Mouse (Mus musculus) erythroid progenitor cell, adult 5-6 weeks (primary cell): ENCODE results near the gene Prlh. TPM values are rescaled to one million over a fixed set of nuclear protein-coding genes. Genes with fewer than 3 reads are reported as not detected.

Experiments
- ATAC-seq: replicated peaks from 2 replicates; pipeline ENCODE4 v1.8.0; 2016; ENCODE audit warnings: moderate number of reproducible peaks, mild to moderate bottlenecking, moderate TSS enrichment, inconsistent platforms; ENCODE audit not compliant: poor library complexity, low FRiP score, severe bottlenecking
- total RNA-seq, 2 experiments: library from RNA; stranded (forward) in 1 of 2; stranded (reverse) in 1 of 2; fragments of 150-400 nt in 1 of 2; fragments of 186-747, 209-891 nt in 1 of 2; gene quantifications; 2 replicates each; pipeline versions ENCODE4 v1.2.3 to v1.2.4; 2015 to 2017; ENCODE audit warnings: low replicate concordance in 2 of 2

The Prlh gene
- total RNA-seq (2015; ENCODE audit: low replicate concordance): not detected in 2 replicates
- total RNA-seq (2017; ENCODE audit: low replicate concordance): not detected in 2 replicates

DNA sequence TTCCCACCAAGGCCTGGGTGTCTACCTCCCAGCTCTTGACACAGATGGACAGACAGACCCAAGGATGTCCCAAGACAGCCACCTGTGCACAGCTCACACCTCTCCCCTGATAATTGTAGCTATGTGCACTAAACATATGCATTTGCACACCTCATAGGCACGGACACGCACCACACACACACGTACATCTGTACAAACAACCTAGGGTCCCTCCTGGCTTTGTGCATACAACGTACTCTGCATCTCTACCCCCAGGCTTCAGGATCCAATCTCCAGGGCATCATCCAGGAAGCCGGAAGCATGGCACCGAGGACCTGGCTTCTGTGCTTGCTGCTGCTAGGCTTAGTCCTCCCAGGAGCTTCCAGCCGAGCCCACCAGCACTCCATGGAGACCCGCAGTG lies at the start of gene Prlh:
Prlh (plus strand) TSS at position 301 of the 400 bp plus-strand sequence.
- ATAC-seq: no peak

DNA sequence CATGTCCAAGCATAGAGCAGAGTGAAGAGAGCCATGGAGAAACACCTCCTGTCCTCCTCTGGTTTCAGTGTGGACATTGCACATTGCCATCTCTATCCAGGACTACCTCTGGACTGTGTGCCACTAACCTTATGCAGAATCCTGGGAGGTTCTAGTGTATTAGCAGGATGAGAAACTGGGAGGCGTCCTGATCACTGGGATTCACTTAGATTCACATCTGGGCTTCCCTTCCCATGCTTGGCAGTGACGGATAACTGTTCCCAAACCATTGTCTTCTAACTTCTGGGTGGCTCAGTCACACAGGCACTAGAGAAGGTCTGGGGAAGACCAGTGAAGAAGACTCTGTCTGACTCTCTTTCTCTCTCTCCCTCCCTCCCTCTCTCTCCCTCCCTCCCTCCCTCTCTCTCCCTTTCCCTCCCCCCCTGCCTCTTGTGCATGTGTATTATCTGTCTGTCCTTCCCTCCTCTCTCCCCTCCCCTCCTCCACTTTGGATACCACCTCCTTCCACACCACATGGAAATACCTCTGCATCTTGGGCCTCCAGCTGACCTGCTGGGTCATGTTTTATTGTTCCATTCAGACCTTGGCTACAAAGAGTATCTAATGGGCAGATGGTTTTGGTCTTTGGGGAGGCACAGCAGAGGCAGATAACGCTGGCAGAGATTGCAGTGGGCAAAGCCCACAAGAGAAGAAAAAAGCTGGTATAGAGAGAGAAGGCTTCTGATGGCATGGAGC lies 49.5 kb upstream of the Prlh start:
- no peak for ATAC-seq

- ATAC-seq: no peak
These were observed 48.9 kb upstream of the Prlh start for GRCm38 (mm10) chr1:90903971-90904458.

DNA sequence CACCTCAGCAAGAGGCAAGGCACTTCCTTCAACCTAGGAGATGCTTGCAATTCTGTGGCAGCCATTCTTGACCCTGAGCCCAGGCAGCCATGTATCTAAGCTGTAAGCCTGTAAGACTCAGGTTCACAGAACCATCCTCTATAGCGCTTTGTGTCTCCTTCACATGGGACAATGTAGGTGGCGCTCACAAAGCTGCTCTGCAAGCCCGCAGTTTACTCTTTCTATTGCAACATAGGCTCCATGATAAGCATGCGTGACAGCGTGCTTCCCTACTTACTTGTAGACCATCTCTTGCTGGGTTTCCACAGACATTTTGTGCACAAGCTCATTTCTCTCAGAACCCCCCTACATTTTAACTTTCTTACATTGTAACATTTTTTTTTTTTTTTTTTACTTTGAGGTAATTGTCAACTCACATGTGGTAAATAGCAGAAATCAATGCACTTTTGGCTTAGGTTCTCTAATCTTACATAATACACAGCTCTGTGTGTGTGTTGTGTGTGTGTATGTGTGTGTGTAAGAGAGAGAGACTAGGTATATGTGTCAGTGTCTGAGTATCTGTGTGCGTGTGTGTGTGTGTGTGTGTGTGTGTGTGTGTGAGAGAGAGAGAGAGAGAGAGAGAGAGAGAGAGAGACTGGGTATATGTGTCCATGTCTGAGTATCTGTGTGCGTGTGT lies 48.0 kb upstream of the Prlh start:
- no peak for ATAC-seq

- no peak for ATAC-seq
These were observed 46.6 kb upstream of the Prlh start for GRCm38 (mm10) chr1:90906357-90906756.

DNA sequence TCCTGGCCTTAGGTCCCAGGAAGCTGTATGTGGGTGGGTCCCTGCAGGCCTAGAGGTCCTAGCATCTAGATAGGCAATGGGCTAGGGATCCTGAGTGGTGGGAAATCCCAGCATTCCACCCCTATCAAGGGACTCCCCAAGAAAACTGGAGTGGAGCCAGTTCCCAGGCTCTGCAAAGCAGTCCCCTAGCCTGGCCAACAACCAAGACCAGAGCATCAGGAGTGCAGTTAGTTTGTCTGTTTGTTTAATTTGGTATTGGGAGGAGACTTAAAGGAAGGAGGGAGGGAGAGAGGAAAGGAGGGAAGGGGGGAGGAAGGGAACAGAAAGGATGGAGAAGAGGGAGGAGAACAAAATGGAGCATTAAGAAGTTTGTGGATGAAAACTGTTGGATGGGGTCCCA lies 43.7 kb upstream of the Prlh start:
- ATAC-seq: no peak

- ATAC-seq: no peak
These were observed 43.2 kb upstream of the Prlh start for GRCm38 (mm10) chr1:90909631-90910152.

- ATAC-seq: no peak
These were observed 39.7 kb upstream of the Prlh start for GRCm38 (mm10) chr1:90913231-90913630.

- ATAC-seq: no peak
These were observed 37.8 kb upstream of the Prlh start, which contains the start of gene Mlph for GRCm38 (mm10) chr1:90914948-90915569. Gene Mlph (plus strand): TSS chr1:90915085.

DNA sequence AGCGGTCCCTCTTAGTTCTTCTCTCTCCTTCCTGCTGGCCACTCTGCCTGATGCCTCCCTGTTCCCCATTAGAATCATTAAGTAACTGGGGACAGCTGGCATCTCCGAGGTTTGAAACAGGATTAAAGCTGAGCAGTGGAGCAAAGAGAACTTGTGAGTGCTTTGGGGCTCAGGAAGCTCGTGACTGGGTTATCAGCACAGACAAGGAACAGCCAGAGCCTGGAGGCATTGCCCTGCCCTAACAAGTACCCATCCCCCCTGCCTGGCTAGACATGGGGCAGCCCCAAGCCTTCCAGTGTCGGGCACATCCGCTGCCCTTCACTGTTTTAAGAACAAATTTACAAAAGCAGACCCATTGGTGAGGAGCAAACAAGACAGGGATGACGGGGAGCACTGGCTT lies 35.4 kb upstream of the Prlh start:
- ATAC-seq: no peak

- no peak for ATAC-seq
These were observed 31.2 kb upstream of the Prlh start for GRCm38 (mm10) chr1:90921687-90922086.

- ATAC-seq: no peak
These were observed 26.9 kb upstream of the Prlh start for GRCm38 (mm10) chr1:90926030-90926429.

GRCm38 (mm10) chr1:90927308-90927707 lies 25.6 kb upstream of the Prlh start:
- no peak for ATAC-seq

DNA sequence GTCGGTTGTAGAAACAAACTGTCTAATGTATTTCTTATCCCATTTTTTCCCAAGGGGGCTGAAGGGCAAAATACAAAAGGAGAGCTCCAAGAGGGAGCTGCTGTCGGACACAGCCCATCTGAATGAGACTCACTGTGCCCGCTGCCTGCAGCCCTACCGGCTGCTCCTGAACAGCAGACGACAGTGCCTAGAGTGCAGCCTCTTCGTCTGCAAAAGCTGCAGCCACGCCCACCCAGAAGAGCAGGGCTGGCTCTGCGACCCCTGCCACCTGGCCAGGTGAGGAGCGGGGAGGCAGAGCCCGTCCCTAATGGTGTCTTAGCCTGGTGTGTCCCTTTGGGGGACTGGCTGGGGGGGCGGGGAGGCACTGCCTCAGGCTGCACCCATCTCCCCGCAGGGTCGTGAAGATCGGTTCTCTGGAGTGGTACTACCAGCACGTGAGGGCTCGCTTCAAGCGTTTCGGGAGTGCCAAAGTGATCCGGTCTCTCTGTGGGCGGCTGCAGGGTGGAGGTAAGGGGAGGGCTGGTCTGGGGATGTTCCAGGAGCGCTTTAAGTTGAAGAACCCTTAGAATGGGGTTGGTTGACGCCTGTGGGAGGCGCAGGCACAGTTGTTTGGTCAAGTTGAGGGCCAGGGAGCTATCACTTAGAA lies 24.9 kb upstream of the Prlh start:
- no peak for ATAC-seq

DNA sequence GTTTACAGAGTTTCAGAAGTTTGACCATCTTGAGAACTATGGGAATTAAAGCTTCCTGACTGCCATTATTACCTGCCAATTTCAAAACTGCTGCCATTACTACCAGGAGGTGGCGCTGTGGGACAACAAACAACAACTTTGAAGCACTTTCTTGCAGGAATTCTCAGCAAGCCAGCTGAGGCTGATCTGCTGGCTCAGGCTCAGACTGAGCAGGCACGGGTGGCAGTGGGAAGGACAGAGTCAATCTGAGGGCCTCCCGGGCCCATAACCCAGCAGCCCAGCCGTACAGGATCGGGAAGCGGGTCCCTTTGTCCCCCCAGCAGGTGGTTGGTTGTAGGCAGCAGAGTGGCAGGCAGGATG lies 24.4 kb upstream of the Prlh start:
- ATAC-seq: no peak

- ATAC-seq: no peak
These were observed 19.9 kb upstream of the Prlh start for GRCm38 (mm10) chr1:90933001-90933400.

- no peak for ATAC-seq
These were observed 15.9 kb upstream of the Prlh start for GRCm38 (mm10) chr1:90936990-90937389.

- ATAC-seq: no peak
These were observed 12.9 kb upstream of the Prlh start for GRCm38 (mm10) chr1:90939980-90940379.

DNA sequence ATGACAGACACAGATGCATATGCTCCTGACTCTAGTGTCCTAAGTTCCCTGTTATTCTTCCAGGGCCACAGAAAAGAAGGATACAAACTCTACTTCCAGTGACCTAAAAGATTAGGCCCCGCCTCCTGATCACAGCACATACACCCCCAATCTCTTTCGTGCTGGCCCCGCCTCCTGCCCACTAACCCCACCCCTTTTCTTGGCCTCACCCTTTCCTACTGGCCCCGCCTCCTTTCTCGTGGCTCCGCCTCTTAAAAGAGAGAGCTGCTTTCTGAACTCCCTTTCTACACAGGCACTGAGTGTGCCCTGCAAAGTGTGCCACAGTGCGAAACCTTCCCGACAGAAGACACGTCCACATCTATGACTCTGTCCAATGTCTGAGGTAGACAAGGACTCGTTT lies 7.7 kb upstream of the Prlh start:
- ATAC-seq: 0 out of 2 replicates have a peak, but pooled peaks have one; percentile 33

- no peak for ATAC-seq
These were observed 5.7 kb upstream of the Prlh start for GRCm38 (mm10) chr1:90947252-90947651.
